Mouse (Mus musculus) bone marrow, adult 2 months (tissue): ENCODE results near the gene Etnk1.

Experiments used
- CTCF ChIP-seq: fragments of 200-500 bp; IDR thresholded peaks from 2 replicates; pipeline ENCODE4 v1.5.1; 2011; ENCODE audit warnings: low read length, control low read depth; ENCODE audit not compliant: control insufficient read depth, insufficient read depth
- POLR2A ChIP-seq: fragments of 200-500 bp; IDR thresholded peaks from 2 replicates; pipeline ENCODE4 v1.6.1; 2011; ENCODE audit warnings: low read depth, mild to moderate bottlenecking, control low read depth, low read length, borderline replicate concordance; ENCODE audit not compliant: control insufficient read depth

DNA sequence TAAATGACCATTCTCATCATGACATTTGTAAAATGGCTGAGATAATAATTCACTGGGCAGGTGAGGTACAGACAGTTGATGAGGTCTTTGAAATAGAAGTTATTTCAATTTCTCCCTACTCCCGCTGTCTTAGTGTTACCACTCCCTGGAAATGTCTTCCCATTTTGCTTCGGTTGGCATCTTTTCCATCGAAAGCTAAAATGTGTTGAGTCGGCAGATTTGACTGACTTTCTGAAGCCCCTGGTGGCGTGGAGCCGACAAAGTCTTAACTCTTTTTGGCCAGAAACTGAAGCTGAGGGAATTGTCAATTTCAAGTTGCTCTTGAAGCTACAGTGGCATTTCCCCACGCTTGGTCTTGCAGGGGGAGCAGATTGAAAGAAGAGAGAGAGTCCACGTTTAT is 67.8 kb downstream of the Etnk1 start:
- TF ChIP-seq CTCF: no peak
- no peak for TF ChIP-seq POLR2A
